Mouse (Mus musculus): ENCODE measurements around the gene Pnliprp1. TPM values are rescaled to one million over a fixed set of nuclear protein-coding genes. Genes with fewer than 3 reads are reported as not detected.

Gene Pnliprp1
- polyA plus RNA-seq, 1 experiment from 2014 or later: 0.28 TPM

DNA sequence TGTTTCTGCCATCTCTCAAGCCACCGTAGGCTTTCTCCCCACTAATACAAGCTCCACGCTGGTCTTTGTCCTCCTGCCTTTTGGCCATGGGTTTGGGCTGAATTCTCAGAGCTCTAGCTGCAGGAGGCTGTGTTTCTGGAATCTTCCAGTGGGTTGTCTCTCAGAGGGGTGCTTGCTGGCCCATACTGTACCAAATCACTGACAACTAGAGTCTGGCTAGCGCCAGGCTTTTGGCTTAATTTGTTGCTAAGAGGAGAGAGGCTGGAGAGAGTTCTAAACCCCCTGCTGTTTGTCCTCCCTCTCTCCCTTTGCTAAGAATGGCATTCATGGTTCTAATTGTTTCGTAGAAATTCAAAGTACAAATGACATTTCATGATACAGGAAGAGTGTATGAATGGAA lies 52.9 kb downstream of the Pnliprp1 start:
- Histone ChIP-seq H3K9me3 (replicated peaks) (no peaks in the 10 kb centered on the region), H3K27me3 (replicated peaks) (no peaks in the 10 kb centered on the region), H3K9ac (replicated peaks) (no peak overlapping the region), H3K36me3 (no peaks in the 10 kb centered on the region), H3K4me2 (no peak overlapping the region), H3K27ac (replicated peaks) (peak overlapping the region; percentile 54; the same call in 1 of the 2 replicates), H3K4me3 (replicated peaks) (no peak overlapping the region), H3K4me1 (peaks cover 14% of the 10 kb centered on the region; the same call in 1 of the 2 replicates)
- 30% methylated on average over 4 of the region's 4 CpGs for WGBS
- no peak for ATAC-seq (ENCODE audit: low FRiP score)

DNA sequence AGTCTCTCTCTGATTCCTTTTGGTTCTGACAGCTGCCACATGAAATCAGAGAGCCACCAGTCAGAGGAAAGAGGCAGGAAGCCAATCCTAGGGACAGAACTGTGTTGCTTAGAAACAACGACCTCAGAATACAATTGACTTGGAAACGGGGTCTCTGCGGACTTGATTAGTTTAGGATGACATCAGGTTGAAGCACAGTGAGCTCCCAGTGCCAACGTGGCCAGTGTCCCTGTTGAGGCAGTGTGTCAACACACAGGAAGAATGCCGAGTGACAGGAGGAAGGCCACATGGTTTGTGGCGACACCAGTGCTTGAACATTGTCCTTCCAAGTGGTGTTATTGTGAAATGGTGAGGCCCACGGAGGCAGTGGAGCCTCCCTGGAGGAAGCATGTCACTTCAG lies 55.3 kb downstream of the Pnliprp1 start:
- Histone ChIP-seq H3K4me3 (replicated peaks) (no peak overlapping the region), H3K27me3 (replicated peaks) (no peaks in the 10 kb centered on the region), H3K27ac (replicated peaks) (no peak overlapping the region), H3K9ac (replicated peaks) (no peak overlapping the region), H3K36me3 (no peaks in the 10 kb centered on the region), H3K9me3 (replicated peaks) (no peaks in the 10 kb centered on the region), H3K4me1 (peaks cover 21% of the 10 kb centered on the region), H3K4me2 (no peak overlapping the region)
- ATAC-seq (ENCODE audit: low FRiP score): no peak; the same call in 1 of the 2 replicates
- WGBS: 24% methylated on average over 7 of the region's 7 CpGs

DNA sequence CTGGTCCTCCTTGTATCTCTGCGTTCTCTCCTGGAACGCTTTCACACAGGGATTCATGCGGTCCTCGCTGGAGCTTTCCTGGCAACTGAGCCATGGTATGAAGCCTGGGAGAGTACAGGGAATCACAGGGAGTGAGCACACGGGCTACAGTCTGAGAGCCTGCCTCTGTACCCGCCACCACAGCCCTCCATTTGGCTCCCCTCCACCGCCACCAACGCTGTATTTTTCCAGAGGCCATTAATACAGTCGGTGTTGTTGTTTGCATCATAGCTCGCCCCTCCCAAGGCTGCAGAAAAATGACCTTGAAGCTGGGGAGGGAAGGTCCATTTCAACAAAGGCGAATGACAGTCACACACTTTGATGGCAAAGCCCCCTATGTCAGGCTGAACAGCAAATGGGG lies 60.5 kb downstream of the Pnliprp1 start:
- 51% methylated on average over 11 of the region's 11 CpGs for WGBS
- peak; percentile 69; the same call in 1 of the 2 replicates for ATAC-seq (ENCODE audit: low FRiP score)
- H3K4me1 ChIP-seq: peaks cover 13% of the 10 kb centered on the region
- H3K4me2 ChIP-seq: no peak overlapping the region
- H3K9ac ChIP-seq (replicated peaks): no peak overlapping the region
- no peaks in the 10 kb centered on the region for H3K36me3 ChIP-seq
- H3K27me3 ChIP-seq (replicated peaks): no peaks in the 10 kb centered on the region
- H3K9me3 ChIP-seq (replicated peaks): no peaks in the 10 kb centered on the region
- 0 out of 2 replicates have a peak overlapping the region, but pooled peaks have one; percentile 10 for H3K27ac ChIP-seq (replicated peaks)
- no peak overlapping the region for H3K4me3 ChIP-seq (replicated peaks)

Other genes with a start within 250 kb of the Pnliprp1 start
- gene Ccdc172, start 216.9 kb upstream of the Pnliprp1 start, polyA plus RNA-seq (2015; fragmentation: Nextera tagmentation; extraction: Ambion mirVana): not detected in 2 replicates
- 3.3 and 4.7 TPM in 2 replicates for gene Pnlip, start 76.4 kb upstream of the Pnliprp1 start, polyA plus RNA-seq (2015; fragmentation: Nextera tagmentation; extraction: Ambion mirVana)
- gene Pnliprp2, start 30.8 kb downstream of the Pnliprp1 start, polyA plus RNA-seq (2015; fragmentation: Nextera tagmentation; extraction: Ambion mirVana): 0.22 TPM in 1 of 2 replicates, not detected in the other
- gene 1700019N19Rik, start 65.6 kb downstream of the Pnliprp1 start, polyA plus RNA-seq (2015; fragmentation: Nextera tagmentation; extraction: Ambion mirVana): not detected in 2 replicates
- 1.3 and 1.8 TPM in 2 replicates for gene Eno4, start 214.5 kb downstream of the Pnliprp1 start, polyA plus RNA-seq (2015; fragmentation: Nextera tagmentation; extraction: Ambion mirVana)
- 67.8 and 72.7 TPM in 2 replicates for gene Hspa12a, start 214.8 kb downstream of the Pnliprp1 start, polyA plus RNA-seq (2015; fragmentation: Nextera tagmentation; extraction: Ambion mirVana)

All from neural tube, embryonic 15.5 days (tissue).